Mouse (Mus musculus) 416B (cell line): ENCODE measurements around the gene Csgalnact2.

Experiments used
- DNase-seq: peaks from one replicate; pipeline ENCODE4 v3.0.0; 2011; ENCODE audit warnings: low read depth

Csgalnact2 gene

DNA sequence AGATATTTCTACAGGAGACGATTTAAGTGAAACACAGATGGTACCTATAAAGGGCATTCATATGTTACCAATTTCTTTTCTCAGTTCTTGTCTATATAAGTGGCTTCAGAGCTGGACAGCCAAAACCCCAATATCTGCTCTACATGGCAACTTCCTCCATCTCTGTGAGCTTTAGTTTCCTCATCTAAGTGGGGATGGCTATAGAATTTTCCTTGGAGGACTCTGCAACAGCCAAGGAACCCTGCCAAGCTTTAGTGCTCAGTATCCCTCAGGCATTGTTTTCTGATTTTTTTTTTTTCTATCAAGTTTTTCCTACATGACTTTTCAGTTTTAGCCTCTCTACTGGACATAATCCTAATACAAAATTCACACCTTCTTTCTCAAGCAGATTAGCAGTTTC, 4.5 kb downstream of the Csgalnact2 start:
- peak; percentile 23 for DNase-seq

DNA sequence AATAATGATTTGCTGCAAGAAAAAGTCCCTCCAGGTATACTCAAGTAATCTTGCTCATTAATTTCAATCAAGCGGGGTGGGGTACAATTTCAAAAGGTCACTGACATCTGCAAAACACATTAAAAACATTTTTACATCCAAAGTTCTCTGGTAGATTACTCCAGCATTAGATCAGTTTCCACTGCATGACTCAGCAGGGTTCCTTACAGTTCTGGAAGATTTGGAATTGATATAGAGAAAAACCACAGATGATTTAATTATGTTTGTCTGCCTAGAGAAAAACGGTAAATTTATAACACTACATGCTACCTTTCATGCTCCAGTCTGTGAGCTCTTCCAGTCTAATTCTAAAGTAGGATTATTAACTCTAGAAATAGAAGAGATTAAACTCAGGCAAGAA, 8.9 kb downstream of the Csgalnact2 start:
- peak; percentile 66 for DNase-seq

DNA sequence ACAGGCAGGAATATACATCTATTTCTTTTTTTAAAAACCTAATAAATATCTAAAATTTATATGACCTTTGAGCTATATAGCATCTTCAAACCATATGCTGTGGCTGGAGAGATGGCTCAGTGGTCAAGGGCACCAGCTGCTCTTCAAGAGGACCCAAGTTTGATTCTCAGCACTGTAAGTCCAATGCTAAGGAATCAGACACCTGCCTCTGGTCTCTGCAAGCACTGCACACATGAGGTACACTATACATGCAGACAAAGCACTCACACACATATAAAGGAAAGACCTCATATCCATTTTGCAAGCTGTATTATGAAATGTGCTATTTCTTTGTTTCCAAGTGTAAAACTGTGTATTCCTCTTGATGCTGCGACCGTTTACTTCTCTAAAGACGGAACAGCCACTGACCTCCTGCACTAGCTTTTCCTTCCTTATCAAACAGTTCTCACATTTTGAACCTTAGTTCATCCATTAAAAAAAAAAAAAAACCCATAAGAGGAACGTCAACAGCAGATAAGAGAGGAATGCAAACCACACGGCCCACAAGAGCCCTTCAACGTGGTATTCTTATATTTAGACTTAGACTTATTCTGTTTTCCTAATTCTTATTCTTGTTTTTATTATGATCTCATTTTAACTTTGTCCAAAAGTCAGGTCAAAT, 11.0 kb downstream of the Csgalnact2 start:
- DNase-seq, result peak; percentile 85

DNA sequence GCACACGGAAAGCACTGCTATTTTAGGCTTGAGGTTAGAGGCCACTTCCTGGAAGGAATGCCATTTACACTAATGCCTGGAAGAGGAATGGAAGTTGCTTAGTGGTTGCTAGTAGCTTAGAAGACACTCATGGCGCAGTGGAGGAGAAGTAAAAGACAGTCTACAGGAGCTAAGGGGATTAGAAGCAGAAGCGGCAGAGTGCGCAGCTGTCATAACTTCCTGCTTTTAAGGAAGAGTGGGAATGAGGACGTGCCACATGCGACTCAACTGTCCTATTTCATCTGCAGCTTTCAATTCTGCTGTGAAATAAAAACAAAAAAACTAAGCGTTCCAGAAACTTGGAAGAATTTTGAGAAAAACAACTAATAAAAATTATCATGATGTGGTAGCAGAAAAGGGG, 11.7 kb downstream of the Csgalnact2 start:
- no peak for DNase-seq

DNA sequence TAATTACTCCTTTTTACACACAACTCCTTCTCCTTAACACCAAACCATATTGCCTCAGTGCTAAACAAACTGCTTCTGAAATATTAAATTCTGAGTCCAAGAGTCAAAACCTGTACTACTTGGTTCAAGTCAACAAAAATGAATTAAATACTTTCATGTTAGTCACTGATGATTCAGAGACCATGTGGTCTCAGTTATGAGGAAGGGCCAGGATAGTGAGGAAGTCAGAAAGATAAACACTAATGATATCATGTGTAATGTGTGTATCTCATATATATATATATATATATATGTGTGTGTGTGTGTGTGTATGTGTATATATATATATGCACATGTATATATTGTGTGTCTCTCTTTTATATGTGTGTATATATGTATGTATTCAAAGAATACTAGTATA, 12.4 kb downstream of the Csgalnact2 start:
- DNase-seq, result peak; percentile 82

DNA sequence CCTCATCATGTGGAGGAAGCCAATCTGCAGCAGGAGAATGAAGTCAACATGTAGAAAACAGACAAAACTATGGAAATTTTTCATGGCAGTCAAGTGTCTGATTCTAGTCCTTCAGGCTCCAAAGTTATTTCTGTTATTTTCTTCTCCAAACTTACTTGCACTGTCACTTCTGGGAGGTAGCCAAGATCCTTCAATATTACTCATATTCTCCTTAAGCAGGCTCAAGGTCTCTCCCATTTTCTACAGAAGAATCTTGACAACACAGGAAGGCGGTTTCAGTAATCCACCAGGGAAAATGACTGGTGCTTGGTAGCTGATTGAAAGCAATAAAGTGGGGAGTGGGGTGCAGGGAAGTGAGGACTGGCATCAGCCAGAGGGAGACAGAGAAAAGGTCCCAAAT, 16.2 kb downstream of the Csgalnact2 start:
- no peak for DNase-seq

DNA sequence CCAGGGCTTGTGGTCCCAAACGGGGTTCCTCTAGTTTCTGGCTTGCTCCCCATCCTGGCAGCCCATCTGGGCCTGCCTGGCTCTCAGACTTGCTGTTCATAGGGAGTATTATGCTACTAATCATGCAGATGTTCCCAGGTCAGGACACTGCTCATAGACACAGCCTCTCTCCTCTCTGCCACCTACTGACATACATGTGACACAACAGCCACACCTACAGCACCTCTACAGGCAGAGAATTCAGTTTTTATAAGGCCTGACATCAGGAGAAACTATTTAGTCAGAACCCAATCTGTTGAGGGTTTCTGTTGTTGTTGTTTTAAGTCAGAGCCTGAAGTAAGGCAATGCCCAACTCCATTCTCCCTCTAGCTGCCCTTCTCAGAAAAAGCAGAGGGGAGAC, 27.1 kb downstream of the Csgalnact2 start:
- DNase-seq, result peak; percentile 41

DNA sequence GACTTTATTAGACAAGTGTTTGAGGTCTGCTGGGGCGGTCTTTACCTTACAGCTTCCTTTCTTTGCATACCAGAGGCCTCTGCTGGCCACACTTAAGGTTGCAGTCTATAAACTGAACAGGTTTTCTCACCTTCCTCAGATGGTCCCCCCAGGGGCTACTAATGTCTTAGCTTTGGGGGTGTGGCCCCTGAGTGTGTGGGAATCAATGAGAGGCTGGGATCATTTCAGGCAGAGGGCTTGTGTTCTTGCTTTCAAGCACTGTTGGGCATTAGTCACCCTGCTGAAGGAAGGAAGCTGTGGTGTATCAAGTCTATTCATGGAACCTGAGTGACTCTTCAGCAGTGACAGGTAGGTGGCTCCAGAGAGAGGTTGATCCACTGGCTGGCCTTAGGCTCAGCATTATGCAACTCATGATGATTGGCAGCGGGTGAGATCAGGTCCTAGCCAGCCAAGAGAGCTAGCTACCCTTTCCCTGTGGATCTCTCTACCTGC, 39.6 kb downstream of the Csgalnact2 start:
- DNase-seq, result peak; percentile 93

DNA sequence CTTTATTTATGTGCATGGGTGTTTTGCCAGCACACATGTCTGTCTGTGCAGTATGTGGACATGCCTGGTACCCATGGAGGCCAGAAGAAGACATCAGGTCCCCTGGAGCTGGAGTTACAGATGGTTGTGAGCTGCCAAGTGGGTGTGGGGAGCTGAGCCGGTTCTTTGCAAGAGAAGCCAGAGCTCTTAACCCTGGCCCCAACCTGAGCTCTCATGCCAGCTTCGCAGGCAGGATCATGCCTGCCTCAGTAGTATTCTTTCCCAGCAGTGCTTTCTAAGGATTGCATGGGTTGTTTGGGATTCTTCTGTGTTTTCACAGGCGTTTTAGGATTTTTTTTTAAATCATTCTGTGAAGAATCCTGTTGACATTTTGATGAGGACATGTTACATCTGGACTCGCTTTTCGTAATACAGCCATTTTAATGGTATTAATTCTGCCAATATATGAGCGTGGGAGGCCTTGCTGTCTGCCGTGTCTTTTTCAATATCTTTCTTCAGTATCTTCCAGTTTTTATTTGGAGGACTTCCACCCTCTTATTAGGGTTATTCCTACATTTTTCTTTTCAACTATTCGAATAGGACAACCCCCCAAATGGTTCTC, 41.1 kb downstream of the Csgalnact2 start:
- no peak for DNase-seq

DNA sequence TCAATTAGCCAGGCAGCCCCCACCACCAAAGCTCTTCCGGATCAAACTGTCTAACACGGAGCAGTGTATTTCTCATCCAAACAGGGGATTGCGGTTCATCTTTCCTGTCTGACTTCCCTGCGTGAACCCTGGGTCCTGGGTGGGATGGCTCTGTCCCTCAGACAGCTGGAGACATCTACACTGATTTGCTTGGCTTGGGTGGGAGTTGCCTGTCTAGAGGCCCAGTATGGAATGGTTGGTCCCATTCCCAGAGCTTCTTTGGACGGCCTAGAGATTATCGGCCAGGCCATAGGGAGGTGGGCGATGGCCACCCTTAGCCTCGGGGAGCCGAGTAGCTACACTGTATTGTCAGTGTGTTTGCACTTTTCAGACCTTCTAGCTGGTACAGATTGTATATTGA, 48.1 kb downstream of the Csgalnact2 start:
- no peak for DNase-seq

DNA sequence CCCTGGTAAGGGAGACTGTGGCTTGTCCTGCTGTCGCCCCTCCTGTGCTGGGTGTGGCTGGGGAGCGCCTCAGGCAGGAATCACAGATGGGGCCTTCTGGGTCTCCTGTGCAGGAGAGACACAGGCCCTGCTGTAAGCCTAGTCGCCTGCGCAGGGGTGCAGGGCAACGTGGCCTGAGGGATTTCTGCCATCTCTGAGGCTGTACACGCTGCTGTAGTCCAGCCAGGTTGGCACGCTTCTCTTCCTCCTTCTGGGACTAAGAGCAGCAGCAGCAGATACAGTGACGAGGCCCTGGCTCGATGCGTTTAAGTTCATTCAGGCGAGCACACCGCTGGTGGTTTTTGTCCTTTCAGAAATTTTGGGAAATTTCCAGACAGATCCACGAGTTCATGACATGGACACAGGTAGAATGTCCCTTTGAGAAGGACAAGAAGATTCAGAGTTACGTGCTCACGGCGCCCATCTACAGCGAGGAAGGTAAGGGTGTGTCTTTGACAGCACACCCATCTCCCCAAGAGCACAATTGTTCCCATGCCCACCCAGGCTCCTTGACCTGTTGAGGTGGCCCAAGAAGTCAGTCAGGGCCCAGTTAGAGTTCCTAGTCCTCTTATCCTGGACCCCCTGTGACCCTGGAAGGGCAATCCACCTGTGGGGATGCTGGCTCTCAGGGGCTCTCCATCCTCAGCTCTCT, 50.0 kb downstream of the Csgalnact2 start:
- DNase-seq, result no peak

DNA sequence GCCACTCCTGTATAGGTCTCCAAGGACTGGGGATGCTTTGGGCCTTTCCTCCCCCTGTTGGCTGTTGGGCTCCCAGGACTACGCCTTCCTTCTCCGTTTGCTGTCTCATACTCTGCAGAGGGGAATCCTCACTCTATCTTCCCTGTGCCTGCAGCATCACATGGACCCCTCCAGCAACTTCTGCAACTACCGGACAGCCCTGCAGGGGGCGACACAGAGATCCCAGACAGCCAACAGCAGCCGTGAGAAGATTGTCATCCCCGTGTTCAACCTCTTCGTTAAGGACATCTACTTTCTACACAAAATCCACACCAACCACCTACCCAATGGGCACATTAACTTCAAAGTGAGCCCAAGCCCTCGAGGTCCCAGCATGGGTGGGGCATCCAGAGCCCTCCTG, 51.0 kb downstream of the Csgalnact2 start:
- DNase-seq, result peak; percentile 23

DNA sequence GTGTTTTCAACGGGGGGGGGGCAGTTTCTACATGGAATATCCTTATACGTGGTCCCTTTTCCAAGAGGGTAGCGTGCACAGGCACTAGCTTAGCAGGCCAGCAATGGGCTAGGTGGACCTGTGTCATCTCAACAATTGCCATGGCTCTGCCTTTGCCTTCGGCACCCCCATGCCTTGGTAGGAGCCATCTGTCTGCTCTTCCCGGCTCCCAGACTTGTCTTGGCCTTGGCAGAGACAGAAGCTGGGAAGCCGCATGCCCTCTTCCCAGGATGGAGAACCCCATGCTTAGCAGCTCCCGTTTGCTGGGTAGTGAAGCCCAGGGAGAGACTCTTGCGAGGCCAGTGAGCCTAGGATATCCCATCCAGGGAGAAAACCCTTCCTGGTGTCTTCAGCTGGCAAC, 54.3 kb downstream of the Csgalnact2 start:
- DNase-seq, result no peak

DNA sequence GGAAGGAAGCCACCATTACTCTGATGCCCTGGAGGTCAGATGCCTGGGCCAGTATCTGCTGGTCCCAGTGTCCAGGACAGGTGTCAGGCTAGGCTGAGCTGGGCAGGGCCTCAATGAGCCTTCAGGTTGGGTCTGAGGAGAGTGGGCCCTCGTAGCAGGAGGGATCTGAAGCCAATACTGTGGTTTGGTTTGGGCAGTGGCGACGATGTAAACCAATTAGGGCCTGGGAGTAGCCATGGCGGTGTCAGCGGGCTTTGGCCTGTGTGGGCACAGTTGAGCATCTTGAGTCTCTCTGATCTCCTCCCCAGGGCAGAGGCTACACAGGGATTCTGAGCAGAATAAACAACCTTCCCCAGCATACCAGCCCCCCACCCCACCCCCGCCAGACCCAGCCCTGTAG, 55.3 kb downstream of the Csgalnact2 start:
- no peak for DNase-seq

DNA sequence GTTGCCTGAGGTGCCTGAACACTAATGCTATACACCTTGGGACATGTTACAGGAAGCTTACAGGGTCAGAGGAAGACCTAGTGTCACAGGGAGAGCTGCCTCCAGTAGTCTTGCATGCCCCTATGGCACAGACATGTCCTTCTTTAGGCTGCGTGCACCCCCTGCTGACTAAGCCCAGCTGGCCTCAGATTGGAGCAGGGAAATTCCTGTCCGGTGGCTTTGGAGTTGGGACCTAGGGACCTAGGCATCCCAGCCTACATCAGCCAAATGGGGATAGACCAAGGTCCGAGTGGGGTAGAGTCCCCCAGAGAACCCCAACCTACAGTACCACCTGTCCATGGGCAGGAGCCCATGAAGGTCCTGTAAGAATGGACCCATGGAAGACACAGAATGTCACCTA, 56.6 kb downstream of the Csgalnact2 start:
- no peak for DNase-seq

DNA sequence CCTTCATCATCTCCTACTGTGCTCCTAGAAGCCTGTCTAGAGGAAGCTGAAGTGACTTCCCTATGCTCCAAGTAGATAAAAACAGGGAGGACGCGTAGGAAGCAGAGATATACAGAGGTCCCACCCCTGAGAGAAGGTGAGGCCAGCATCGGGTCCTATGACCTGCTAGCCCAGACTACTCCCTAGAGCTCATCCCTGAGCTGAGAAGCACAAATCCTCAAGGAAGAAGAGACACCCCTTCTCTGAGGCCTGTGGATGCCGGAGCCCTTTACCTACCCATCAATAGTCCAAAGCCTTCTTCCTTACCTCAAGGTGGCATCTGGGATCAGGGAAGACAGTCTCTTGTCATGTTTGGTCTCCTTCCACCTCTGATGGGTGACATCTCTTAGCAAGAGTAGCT, 58.2 kb downstream of the Csgalnact2 start:
- no peak for DNase-seq

DNA sequence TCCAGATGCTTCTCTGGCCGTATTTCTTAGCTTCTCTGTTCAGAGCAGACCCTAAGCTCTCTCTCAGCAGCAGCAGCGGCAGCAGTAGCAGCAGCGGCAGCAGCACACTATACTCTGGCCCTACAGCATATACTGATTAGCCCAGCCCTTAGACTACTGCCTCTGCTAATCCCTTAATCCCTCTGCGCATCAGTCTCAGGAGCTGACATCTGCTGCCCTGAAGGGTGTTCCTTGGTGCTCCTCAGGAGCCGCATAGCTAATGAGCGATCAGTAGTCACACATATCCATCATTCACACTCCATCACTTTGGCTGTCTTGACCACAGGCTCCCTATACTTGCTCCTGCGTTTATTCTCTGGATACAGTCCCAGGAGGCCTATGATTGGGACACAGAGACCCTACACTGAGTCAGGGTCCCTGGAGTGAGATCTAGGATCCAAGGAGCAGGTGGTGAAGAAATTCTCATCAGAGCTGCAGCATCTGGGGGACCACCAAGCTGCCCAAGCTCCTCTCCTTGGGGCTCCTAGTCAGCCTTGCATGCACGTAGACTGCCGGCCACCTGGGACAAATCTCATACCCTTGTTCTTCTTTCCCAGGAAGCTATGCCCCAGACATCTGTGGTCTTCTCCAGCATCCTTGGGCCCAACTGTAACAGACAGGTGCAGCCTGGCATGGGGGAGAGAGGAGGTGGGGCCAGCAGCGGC, 59.0 kb downstream of the Csgalnact2 start:
- DNase-seq, result no peak

DNA sequence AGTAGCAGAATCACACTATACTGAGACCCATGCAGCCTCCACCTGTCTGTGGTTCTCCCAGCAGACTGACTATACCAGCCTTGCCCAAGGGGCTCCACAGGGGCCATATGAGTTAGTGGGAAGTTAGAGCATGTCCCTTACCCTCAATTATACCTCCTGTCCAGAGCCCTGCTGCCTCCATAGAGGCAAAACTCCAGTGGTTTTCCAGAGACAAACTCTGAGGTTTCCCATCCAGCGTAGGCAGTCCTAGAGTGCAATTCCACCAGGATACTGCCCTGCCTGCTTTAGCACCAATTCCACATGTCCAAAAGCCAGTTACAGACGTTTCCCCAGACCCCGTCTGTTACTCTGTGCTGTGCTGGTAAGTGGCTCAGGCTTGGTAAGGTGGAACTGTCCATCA, 59.6 kb downstream of the Csgalnact2 start:
- no peak for DNase-seq

DNA sequence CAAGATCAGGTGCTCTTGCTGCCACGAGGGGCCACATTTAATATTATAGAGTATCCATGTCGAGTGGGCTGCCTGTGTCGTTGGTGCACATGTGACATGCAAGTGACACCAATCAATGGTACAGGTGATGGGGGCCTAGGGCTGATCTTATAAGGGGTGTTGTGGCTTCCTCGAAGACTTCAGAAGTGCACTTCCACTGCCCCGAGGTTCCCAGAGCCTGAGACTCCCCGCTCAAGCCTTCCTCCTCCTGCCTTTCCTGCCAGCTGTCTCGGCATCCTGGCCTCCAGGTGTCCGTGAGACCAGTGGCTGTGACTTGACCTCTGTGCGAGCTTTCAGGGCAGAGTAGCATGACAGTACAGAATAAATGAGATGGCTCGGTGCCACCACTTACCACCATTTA, 60.2 kb downstream of the Csgalnact2 start:
- DNase-seq, result no peak

DNA sequence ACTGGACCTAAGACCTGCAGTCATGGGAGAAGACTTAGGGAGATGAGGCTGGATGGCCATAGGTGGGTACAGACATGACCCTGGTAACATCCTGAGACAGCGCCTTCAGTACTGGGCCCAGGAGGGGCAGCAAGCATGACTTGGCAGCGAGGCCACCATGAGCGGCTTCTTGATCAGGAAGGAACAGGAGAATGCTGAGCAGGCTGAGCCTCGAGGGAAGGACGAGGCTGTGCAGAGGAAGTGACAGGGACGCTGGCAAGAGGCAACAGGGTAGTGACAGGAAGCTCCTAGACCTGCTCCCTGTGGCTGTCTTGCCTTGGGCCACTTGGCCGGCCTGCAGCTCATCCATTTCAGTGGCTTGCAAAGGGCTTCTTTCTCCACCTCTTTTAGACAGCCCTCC, 61.5 kb downstream of the Csgalnact2 start:
- DNase-seq, result peak; percentile 17

DNA sequence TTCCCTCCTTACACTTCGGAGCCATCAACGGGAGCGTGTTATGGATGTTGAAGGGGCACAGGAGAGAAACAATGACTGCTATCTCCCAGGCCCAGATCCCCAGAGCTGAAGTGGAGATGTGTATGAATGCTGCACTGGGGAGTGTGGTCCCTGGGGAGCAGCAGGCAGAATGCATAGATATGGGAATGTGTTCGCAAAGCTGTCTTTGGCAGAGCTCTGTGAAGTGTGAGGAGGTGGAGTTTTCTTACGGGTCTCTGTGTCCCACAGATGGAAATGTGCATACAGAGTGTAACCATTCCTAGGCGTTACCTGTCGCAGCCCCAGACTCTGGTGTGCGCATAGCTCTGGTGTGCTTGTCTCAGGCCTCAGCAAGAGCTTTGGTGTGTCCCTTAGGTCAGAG, 62.2 kb downstream of the Csgalnact2 start:
- DNase-seq, result no peak

DNA sequence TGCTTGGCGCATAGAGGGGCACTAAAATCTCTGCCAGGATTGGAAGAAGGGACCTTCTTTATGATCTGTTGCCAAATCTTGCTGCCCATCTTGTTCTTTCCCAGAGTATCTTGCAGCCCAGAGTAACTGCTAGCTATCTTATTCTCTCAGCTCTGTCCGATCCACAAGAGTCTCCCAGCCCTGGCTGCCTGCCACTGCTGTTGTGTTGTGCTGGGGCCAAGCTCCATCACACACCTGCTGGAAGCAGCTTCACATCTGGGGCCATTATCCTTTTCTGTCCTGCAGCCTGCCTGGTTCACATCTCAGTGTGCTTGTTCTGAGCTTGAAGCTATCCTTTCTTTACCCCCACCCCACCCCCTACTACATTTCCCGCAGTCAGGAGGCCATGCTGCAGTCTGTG, 62.7 kb downstream of the Csgalnact2 start:
- no peak for DNase-seq

DNA sequence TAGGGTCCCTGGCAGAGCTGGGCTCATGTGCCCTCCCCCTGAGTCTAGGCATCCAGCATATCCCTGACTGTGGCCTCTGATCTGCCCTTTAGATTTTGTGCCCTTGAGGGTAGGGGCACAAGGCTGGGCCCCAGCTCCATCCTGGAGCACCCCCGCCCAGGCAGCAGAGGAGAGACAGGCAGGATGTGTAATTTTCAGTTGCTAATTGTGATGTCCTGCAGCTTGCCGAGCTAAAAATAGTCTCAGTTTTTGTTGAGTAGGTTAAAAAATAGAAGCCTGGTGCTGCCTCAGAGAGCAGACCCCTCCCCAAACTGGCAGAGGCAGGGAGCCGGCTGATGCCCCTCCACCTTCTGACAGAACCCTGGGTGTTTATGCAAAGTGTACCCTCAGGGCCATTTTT, 64.8 kb downstream of the Csgalnact2 start:
- DNase-seq, result no peak
